Mouse (Mus musculus) cerebellum, adult 2 months (tissue): Measurements from ENCODE around the gene Lrba.

Experiments
- CTCF ChIP-seq: fragments of 200-500 bp; IDR thresholded peaks from 2 replicates; pipeline ENCODE4 v1.5.1; 2011; ENCODE audit warnings: low read depth, mild to moderate bottlenecking, control low read depth, low read length, moderate library complexity, borderline replicate concordance; ENCODE audit not compliant: insufficient read depth
- POLR2A ChIP-seq: fragments of 200-500 bp; IDR thresholded peaks from 2 replicates; pipeline ENCODE4 v1.6.1; 2011; ENCODE audit warnings: low read length, control low read depth, borderline replicate concordance; ENCODE audit not compliant: insufficient read depth

- TF ChIP-seq CTCF (peak; percentile 32; the same call in 1 of the 2 replicates), POLR2A (no peak)
These were observed 43.7 kb downstream of the Lrba start for GRCm38 (mm10) chr3:86268074-86268702.
